Mouse (Mus musculus): ENCODE data around the gene Col28a1. TPM values are rescaled to one million over a fixed set of nuclear protein-coding genes. Genes with fewer than 3 reads are reported as not detected.

Col28a1 gene
- polyA plus RNA-seq, 1 experiment from 2014 or later, result 0.09 TPM

GRCm38 (mm10) chr6:8105870-8106706 is 86.3 kb downstream of the Col28a1 start:
- Histone ChIP-seq H3K4me2 (ENCODE audit: low read depth, low read length, severe bottlenecking) (no peak overlapping the region), H3K9me3 (ENCODE audit: control insufficient read depth, low read length) (no peaks in the 10 kb centered on the region), H3K4me3 (ENCODE audit: low read depth, low read length) (no peak overlapping the region), H3K36me3 (ENCODE audit: control insufficient read depth, insufficient read depth, low read length) (no peaks in the 10 kb centered on the region), H3K4me1 (replicated peaks; ENCODE audit: control insufficient read depth, insufficient read depth, low read length) (no peaks in the 10 kb centered on the region), H3K27me3 (ENCODE audit: control insufficient read depth, insufficient read depth, low read length) (no peaks in the 10 kb centered on the region), H3K9ac (ENCODE audit: low read length) (no peak overlapping the region), H3K27ac (ENCODE audit: low read depth, low read length) (no peak overlapping the region)
- ATAC-seq (replicated peaks; ENCODE audit: low FRiP score) (no peak), DNase-seq (ENCODE audit: low spot score) (no peak)
- WGBS, result 79% methylated on average over 10 of the region's 10 CpGs

DNA sequence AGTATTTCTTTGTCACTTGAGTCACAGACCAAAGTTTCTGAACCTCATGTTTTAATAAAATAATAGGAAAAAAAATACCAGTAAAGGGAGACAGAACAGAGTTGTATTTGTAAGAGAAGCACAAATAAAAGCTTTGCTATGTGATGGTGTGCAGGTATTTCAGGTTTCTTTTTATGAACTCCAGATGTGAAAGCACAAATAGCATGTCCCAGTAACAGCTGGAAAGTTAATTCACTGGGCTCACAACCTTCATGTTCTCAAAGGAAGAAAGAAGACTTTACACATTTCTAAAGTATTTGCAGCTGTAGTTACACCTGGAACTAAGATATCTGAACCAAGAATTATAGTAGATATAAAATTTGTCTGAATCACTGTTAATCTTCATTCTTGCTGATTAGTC is 91.2 kb downstream of the Col28a1 start:
- DNase-seq (ENCODE audit: low spot score) (no peak), ATAC-seq (replicated peaks; ENCODE audit: low FRiP score) (no peak)
- no peaks in the 10 kb centered on the region for H3K9me3 ChIP-seq (ENCODE audit: control insufficient read depth, low read length)
- H3K4me1 ChIP-seq (replicated peaks; ENCODE audit: control insufficient read depth, insufficient read depth, low read length), result no peaks in the 10 kb centered on the region
- H3K4me2 ChIP-seq (ENCODE audit: low read depth, low read length, severe bottlenecking), result no peak overlapping the region
- H3K27ac ChIP-seq (ENCODE audit: low read depth, low read length), result no peak overlapping the region
- no peak overlapping the region for H3K4me3 ChIP-seq (ENCODE audit: low read depth, low read length)
- no peaks in the 10 kb centered on the region for H3K27me3 ChIP-seq (ENCODE audit: control insufficient read depth, insufficient read depth, low read length)
- no peak overlapping the region for H3K9ac ChIP-seq (ENCODE audit: low read length)
- no peaks in the 10 kb centered on the region for H3K36me3 ChIP-seq (ENCODE audit: control insufficient read depth, insufficient read depth, low read length)

DNA sequence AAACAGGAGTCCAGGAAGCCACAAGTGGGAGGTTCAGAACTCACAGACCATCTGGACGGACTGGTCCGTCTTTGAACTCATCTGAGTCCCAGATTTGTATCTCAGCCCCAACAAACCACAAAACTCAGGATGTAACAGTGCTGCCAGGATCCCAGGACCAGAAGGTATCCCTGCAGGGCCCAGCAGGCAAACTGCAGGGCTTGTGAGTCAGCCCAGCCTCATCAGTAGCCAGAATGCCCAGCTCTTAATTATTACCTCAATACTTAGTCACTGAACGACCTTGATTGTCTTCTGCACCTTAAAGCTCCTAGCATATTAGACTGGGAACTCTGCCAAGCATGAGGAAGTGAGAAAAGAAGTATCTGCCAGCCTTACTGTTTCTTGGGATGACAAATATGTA is 96.6 kb downstream of the Col28a1 start:
- Histone ChIP-seq H3K4me3 (ENCODE audit: low read depth, low read length) (no peak overlapping the region), H3K4me2 (ENCODE audit: low read depth, low read length, severe bottlenecking) (no peak overlapping the region), H3K27ac (ENCODE audit: low read depth, low read length) (no peak overlapping the region), H3K9ac (ENCODE audit: low read length) (no peak overlapping the region), H3K9me3 (ENCODE audit: control insufficient read depth, low read length) (no peaks in the 10 kb centered on the region), H3K27me3 (ENCODE audit: control insufficient read depth, insufficient read depth, low read length) (no peaks in the 10 kb centered on the region), H3K4me1 (replicated peaks; ENCODE audit: control insufficient read depth, insufficient read depth, low read length) (no peaks in the 10 kb centered on the region), H3K36me3 (ENCODE audit: control insufficient read depth, insufficient read depth, low read length) (no peaks in the 10 kb centered on the region)
- DNase-seq (ENCODE audit: low spot score) (no peak), ATAC-seq (replicated peaks; ENCODE audit: low FRiP score) (no peak)
- 76% methylated on average over 3 of the region's 3 CpGs for WGBS

DNA sequence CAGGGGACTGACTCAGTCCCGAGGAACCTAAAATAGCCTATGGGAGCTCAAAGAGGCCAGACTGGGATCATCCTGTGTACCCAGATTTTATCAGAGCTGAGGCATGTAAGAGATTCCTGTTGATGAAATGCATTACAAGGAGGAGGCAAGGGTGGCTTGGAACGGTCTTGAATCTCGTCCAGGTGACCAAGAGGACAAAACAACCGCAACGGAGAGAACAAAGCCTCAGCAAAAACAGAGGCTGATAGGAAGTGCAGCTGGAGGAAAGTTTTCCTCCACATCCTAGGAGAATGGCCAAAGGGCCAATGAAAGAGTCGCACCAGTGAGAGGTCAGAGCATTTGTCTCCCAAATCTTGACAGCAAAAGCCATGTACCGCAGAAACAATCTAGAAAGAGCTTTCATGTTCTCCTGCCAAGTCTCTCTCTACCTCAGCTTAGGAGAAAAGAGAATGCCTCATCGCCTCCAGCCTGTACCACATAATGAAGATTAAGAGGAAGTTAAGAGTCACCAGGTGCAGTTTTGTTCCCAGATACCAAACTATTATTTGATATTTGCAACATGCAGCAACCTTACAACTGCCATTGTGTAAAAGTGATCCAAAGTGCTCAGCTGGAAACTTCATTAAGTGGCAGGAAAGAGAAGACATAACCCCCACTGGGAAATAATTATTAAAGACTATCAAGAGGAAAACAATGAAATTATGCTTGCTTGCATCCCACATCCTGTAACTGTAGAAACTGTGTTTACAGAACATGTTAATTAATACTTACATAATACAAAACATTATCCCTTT is 98.1 kb downstream of the Col28a1 start:
- whole genome bisulfite sequencing, result 86% methylated on average over 8 of the region's 8 CpGs
- no peak overlapping the region for H3K9ac ChIP-seq (ENCODE audit: low read length)
- no peak overlapping the region for H3K4me3 ChIP-seq (ENCODE audit: low read depth, low read length)
- ATAC-seq (replicated peaks; ENCODE audit: low FRiP score) (no peak), DNase-seq (ENCODE audit: low spot score) (no peak)
- H3K4me1 ChIP-seq (replicated peaks; ENCODE audit: control insufficient read depth, insufficient read depth, low read length), result no peaks in the 10 kb centered on the region
- H3K27me3 ChIP-seq (ENCODE audit: control insufficient read depth, insufficient read depth, low read length), result no peaks in the 10 kb centered on the region
- no peak overlapping the region for H3K27ac ChIP-seq (ENCODE audit: low read depth, low read length)
- no peak overlapping the region for H3K4me2 ChIP-seq (ENCODE audit: low read depth, low read length, severe bottlenecking)
- no peaks in the 10 kb centered on the region for H3K36me3 ChIP-seq (ENCODE audit: control insufficient read depth, insufficient read depth, low read length)
- no peaks in the 10 kb centered on the region for H3K9me3 ChIP-seq (ENCODE audit: control insufficient read depth, low read length)

DNA sequence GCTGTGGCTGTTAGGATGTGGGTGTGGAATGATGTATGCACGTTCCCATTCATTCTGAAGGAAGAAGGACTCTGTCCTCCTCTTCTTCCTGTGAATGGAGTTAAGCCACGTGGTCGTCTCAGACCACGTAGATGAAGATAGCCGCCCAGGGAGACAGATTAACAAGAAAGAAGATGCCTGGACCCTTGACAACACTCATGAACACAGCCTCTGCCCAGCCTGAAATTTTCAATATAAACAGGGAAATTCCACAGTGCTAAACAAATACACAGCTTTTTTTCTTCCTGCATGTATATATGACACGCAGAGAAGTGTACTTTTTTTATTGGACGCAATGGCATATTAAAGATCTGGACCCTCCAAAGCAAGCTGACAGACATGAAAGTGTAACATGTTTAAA is 98.9 kb downstream of the Col28a1 start:
- Histone ChIP-seq H3K4me1 (replicated peaks; ENCODE audit: control insufficient read depth, insufficient read depth, low read length) (no peaks in the 10 kb centered on the region), H3K9me3 (ENCODE audit: control insufficient read depth, low read length) (no peaks in the 10 kb centered on the region), H3K4me3 (ENCODE audit: low read depth, low read length) (no peak overlapping the region), H3K27ac (ENCODE audit: low read depth, low read length) (no peak overlapping the region), H3K27me3 (ENCODE audit: control insufficient read depth, insufficient read depth, low read length) (no peaks in the 10 kb centered on the region), H3K4me2 (ENCODE audit: low read depth, low read length, severe bottlenecking) (no peak overlapping the region), H3K9ac (ENCODE audit: low read length) (no peak overlapping the region), H3K36me3 (ENCODE audit: control insufficient read depth, insufficient read depth, low read length) (no peaks in the 10 kb centered on the region)
- 96% methylated on average over 7 of the region's 7 CpGs for WGBS
- DNase-seq (ENCODE audit: low spot score) (no peak), ATAC-seq (replicated peaks; ENCODE audit: low FRiP score) (no peak)

DNA sequence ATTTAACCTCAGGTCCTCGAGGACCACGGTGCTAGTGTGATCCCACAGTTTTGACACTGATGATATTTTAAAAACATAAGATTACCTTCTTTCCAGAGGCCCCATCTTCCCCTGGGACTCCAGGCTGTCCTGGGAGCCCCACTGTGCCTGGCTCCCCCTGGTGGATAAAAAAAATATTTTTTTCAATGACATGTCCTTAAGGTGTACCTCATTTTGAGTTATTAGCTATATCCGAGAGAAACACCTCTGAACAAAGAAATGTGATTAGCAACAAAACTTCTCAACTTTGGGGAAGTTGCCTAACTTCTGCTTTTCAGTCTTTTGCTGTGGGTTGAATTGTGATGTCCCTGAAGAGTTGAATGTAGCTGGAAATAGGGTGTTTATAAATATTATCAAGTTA is 105.6 kb downstream of the Col28a1 start:
- Histone ChIP-seq H3K4me3 (ENCODE audit: low read depth, low read length) (no peak overlapping the region), H3K36me3 (ENCODE audit: control insufficient read depth, insufficient read depth, low read length) (no peaks in the 10 kb centered on the region), H3K9ac (ENCODE audit: low read length) (no peak overlapping the region), H3K4me2 (ENCODE audit: low read depth, low read length, severe bottlenecking) (no peak overlapping the region), H3K4me1 (replicated peaks; ENCODE audit: control insufficient read depth, insufficient read depth, low read length) (no peaks in the 10 kb centered on the region), H3K9me3 (ENCODE audit: control insufficient read depth, low read length) (no peaks in the 10 kb centered on the region), H3K27me3 (ENCODE audit: control insufficient read depth, insufficient read depth, low read length) (no peaks in the 10 kb centered on the region), H3K27ac (ENCODE audit: low read depth, low read length) (no peak overlapping the region)
- peak; percentile 70; the same call in 1 of the 2 replicates for ATAC-seq (replicated peaks; ENCODE audit: low FRiP score)
- DNase-seq (ENCODE audit: low spot score), result no peak
- 52% methylated on average over 3 of the region's 3 CpGs for WGBS

DNA sequence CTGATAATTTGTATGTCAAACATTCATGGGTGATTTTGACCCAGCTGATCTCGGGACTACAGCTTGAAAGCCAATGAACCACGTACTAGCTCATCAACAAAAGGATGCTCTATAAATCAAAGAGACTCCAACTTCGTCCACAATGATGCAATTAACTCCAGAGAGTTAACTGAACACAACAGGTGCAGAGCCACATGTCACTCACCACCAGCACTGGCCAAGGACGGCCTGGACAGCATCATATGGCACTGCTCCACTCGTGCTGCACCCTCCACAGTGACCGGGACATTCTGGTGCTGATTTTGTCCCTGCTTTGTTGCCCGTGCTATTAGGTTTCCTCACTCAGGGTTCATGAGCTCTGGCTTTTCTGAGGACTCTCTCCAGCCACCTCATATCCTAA is 107.6 kb downstream of the Col28a1 start:
- Histone ChIP-seq H3K9me3 (ENCODE audit: control insufficient read depth, low read length) (no peaks in the 10 kb centered on the region), H3K36me3 (ENCODE audit: control insufficient read depth, insufficient read depth, low read length) (no peaks in the 10 kb centered on the region), H3K4me1 (replicated peaks; ENCODE audit: control insufficient read depth, insufficient read depth, low read length) (no peaks in the 10 kb centered on the region), H3K9ac (ENCODE audit: low read length) (no peak overlapping the region), H3K4me2 (ENCODE audit: low read depth, low read length, severe bottlenecking) (no peak overlapping the region), H3K27me3 (ENCODE audit: control insufficient read depth, insufficient read depth, low read length) (no peaks in the 10 kb centered on the region), H3K4me3 (ENCODE audit: low read depth, low read length) (no peak overlapping the region), H3K27ac (ENCODE audit: low read depth, low read length) (no peak overlapping the region)
- DNase-seq (ENCODE audit: low spot score), result no peak
- WGBS, result 77% methylated on average over 7 of the region's 7 CpGs
- ATAC-seq (replicated peaks; ENCODE audit: low FRiP score), result no peak

DNA sequence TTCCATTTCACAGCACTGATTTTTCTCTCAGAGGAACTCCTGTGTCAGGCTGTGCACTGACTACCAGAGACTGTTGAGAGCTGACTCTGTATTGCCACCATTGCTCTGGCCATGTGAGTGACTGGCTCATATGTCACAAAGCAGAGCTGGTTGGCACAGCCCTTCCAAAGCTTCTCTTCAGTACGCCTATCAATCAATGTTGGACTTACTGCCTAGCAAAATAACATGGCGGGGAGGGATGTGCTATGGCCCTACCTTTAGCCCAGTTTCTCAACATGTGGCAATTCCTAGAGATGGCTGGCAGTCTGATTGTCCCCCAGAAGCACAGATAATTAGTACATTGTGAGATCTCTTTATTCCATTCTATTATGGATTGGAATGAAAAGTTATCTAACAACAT is 109.2 kb downstream of the Col28a1 start:
- 77% methylated on average over 2 of the region's 2 CpGs for WGBS
- DNase-seq (ENCODE audit: low spot score) (no peak), ATAC-seq (replicated peaks; ENCODE audit: low FRiP score) (no peak)
- H3K4me2 ChIP-seq (ENCODE audit: low read depth, low read length, severe bottlenecking), result no peak overlapping the region
- no peaks in the 10 kb centered on the region for H3K4me1 ChIP-seq (replicated peaks; ENCODE audit: control insufficient read depth, insufficient read depth, low read length)
- no peak overlapping the region for H3K4me3 ChIP-seq (ENCODE audit: low read depth, low read length)
- no peaks in the 10 kb centered on the region for H3K36me3 ChIP-seq (ENCODE audit: control insufficient read depth, insufficient read depth, low read length)
- no peak overlapping the region for H3K9ac ChIP-seq (ENCODE audit: low read length)
- no peak overlapping the region for H3K27ac ChIP-seq (ENCODE audit: low read depth, low read length)
- H3K27me3 ChIP-seq (ENCODE audit: control insufficient read depth, insufficient read depth, low read length), result no peaks in the 10 kb centered on the region
- no peaks in the 10 kb centered on the region for H3K9me3 ChIP-seq (ENCODE audit: control insufficient read depth, low read length)

All from forebrain, embryonic 11.5 days (tissue).